Mouse (Mus musculus): Measurements from ENCODE around the gene Dvl1. TPM values are rescaled to one million over a fixed set of nuclear protein-coding genes. Genes with fewer than 3 reads are reported as not detected.

Dvl1 gene
- polyA plus RNA-seq, 1 experiment from 2014 or later = 14.7 TPM

Other genes with a start within 250 kb of the Dvl1 start
- gene Slc35e2, start 246.0 kb upstream of the Dvl1 start, polyA plus RNA-seq (2016; fragmentation: Nextera tagmentation; extraction: Ambion mirVana) = 10.9 and 11.6 TPM in 2 replicates
- gene Cdk11b, start 222.5 kb upstream of the Dvl1 start, polyA plus RNA-seq (2016; fragmentation: Nextera tagmentation; extraction: Ambion mirVana) = 78.4 and 82.4 TPM in 2 replicates
- not detected in 2 replicates for gene Gm10563, start 202.0 kb upstream of the Dvl1 start, polyA plus RNA-seq (2016; fragmentation: Nextera tagmentation; extraction: Ambion mirVana)
- 16.0 and 16.3 TPM in 2 replicates for gene Mmp23, start 194.0 kb upstream of the Dvl1 start, polyA plus RNA-seq (2016; fragmentation: Nextera tagmentation; extraction: Ambion mirVana)
- gene Mib2, start 178.2 kb upstream of the Dvl1 start, polyA plus RNA-seq (2016; fragmentation: Nextera tagmentation; extraction: Ambion mirVana) = 36.5 and 37.2 TPM in 2 replicates
- 9.3 and 11.2 TPM in 2 replicates for gene Fndc10, start 153.1 kb upstream of the Dvl1 start, polyA plus RNA-seq (2016; fragmentation: Nextera tagmentation; extraction: Ambion mirVana)
- gene Ssu72, start 142.6 kb upstream of the Dvl1 start, polyA plus RNA-seq (2016; fragmentation: Nextera tagmentation; extraction: Ambion mirVana) = 143 and 145 TPM in 2 replicates
- 1.4 and 1.6 TPM in 2 replicates for gene Tmem240, start 112.6 kb upstream of the Dvl1 start, polyA plus RNA-seq (2016; fragmentation: Nextera tagmentation; extraction: Ambion mirVana)
- gene Atad3a, start 86.3 kb upstream of the Dvl1 start, polyA plus RNA-seq (2016; fragmentation: Nextera tagmentation; extraction: Ambion mirVana) = 104 and 108 TPM in 2 replicates
- gene Vwa1, start 72.7 kb upstream of the Dvl1 start, polyA plus RNA-seq (2016; fragmentation: Nextera tagmentation; extraction: Ambion mirVana) = 8.3 and 8.8 TPM in 2 replicates
- 0.50 and 0.91 TPM in 2 replicates for gene Tmem88b, start 61.5 kb upstream of the Dvl1 start, polyA plus RNA-seq (2016; fragmentation: Nextera tagmentation; extraction: Ambion mirVana)
- gene Ankrd65, start 57.0 kb upstream of the Dvl1 start, polyA plus RNA-seq (2016; fragmentation: Nextera tagmentation; extraction: Ambion mirVana) = 0.18 TPM in 1 of 2 replicates, not detected in the other
- 217 and 228 TPM in 2 replicates for gene Mrpl20, start 44.5 kb upstream of the Dvl1 start, polyA plus RNA-seq (2016; fragmentation: Nextera tagmentation; extraction: Ambion mirVana)
- 241 and 256 TPM in 2 replicates for gene Ccnl2, start 34.9 kb upstream of the Dvl1 start, polyA plus RNA-seq (2016; fragmentation: Nextera tagmentation; extraction: Ambion mirVana)
- gene Aurkaip1, start 16.1 kb upstream of the Dvl1 start, polyA plus RNA-seq (2016; fragmentation: Nextera tagmentation; extraction: Ambion mirVana) = 146 and 151 TPM in 2 replicates
- 44.9 and 62.1 TPM in 2 replicates for gene Mxra8, start 7.7 kb upstream of the Dvl1 start, polyA plus RNA-seq (2016; fragmentation: Nextera tagmentation; extraction: Ambion mirVana)
- gene Tas1r3, start 16.0 kb downstream of the Dvl1 start, polyA plus RNA-seq (2016; fragmentation: Nextera tagmentation; extraction: Ambion mirVana) = 0.39 and 0.74 TPM in 2 replicates
- 13.6 and 14.2 TPM in 2 replicates for gene Cptp, start 22.0 kb downstream of the Dvl1 start, polyA plus RNA-seq (2016; fragmentation: Nextera tagmentation; extraction: Ambion mirVana)
- 82.0 and 82.9 TPM in 2 replicates for gene Ints11, start 22.1 kb downstream of the Dvl1 start, polyA plus RNA-seq (2016; fragmentation: Nextera tagmentation; extraction: Ambion mirVana)
- gene Pusl1, start 44.4 kb downstream of the Dvl1 start, polyA plus RNA-seq (2016; fragmentation: Nextera tagmentation; extraction: Ambion mirVana) = 45.4 and 48.5 TPM in 2 replicates
- 18.4 and 25.5 TPM in 2 replicates for gene Acap3, start 44.4 kb downstream of the Dvl1 start, polyA plus RNA-seq (2016; fragmentation: Nextera tagmentation; extraction: Ambion mirVana)
- 165 and 169 TPM in 2 replicates for gene Ube2j2, start 96.4 kb downstream of the Dvl1 start, polyA plus RNA-seq (2016; fragmentation: Nextera tagmentation; extraction: Ambion mirVana)
- 27.1 and 31.6 TPM in 2 replicates for gene C1qtnf12, start 114.9 kb downstream of the Dvl1 start, polyA plus RNA-seq (2016; fragmentation: Nextera tagmentation; extraction: Ambion mirVana)
- 16.1 and 16.8 TPM in 2 replicates for gene B3galt6, start 145.2 kb downstream of the Dvl1 start, polyA plus RNA-seq (2016; fragmentation: Nextera tagmentation; extraction: Ambion mirVana)
- 131 and 139 TPM in 2 replicates for gene Sdf4, start 145.5 kb downstream of the Dvl1 start, polyA plus RNA-seq (2016; fragmentation: Nextera tagmentation; extraction: Ambion mirVana)
- 0.84 and 0.92 TPM in 2 replicates for gene Tnfrsf4, start 166.4 kb downstream of the Dvl1 start, polyA plus RNA-seq (2016; fragmentation: Nextera tagmentation; extraction: Ambion mirVana)
- 1.8 and 1.9 TPM in 2 replicates for gene Tnfrsf18, start 178.8 kb downstream of the Dvl1 start, polyA plus RNA-seq (2016; fragmentation: Nextera tagmentation; extraction: Ambion mirVana)
- gene Ttll10, start 212.0 kb downstream of the Dvl1 start, polyA plus RNA-seq (2016; fragmentation: Nextera tagmentation; extraction: Ambion mirVana) = 0.58 and 1.3 TPM in 2 replicates

All from limb, embryonic 12.5 days (tissue).